Mouse (Mus musculus) testis, adult 2 months (tissue): ENCODE results near the gene Olfr1511. TPM values are rescaled to one million over a fixed set of nuclear protein-coding genes. Genes with fewer than 3 reads are reported as not detected.

Source experiments
- H3K27ac ChIP-seq: fragments of 200-500 bp; 2 replicates; pipeline ENCODE4 v1.5.1; 2012; ENCODE audit warnings: low read depth, low read length; ENCODE audit not compliant: control insufficient read depth, insufficient read depth
- H3K27me3 ChIP-seq: fragments of 200-500 bp; 2 replicates; pipeline ENCODE4 v1.6.1; 2012; ENCODE audit warnings: mild to moderate bottlenecking, low read length, moderate library complexity; ENCODE audit not compliant: control insufficient read depth, insufficient read depth
- H3K36me3 ChIP-seq: fragments of 200-500 bp; 2 replicates; pipeline ENCODE4 v1.6.1; 2012; ENCODE audit warnings: mild to moderate bottlenecking, low read length; ENCODE audit not compliant: control insufficient read depth, insufficient read depth
- H3K4me1 ChIP-seq: fragments of 200-500 bp; 2 replicates; pipeline ENCODE4 v1.6.1; 2012; ENCODE audit warnings: low read length; ENCODE audit not compliant: control insufficient read depth, insufficient read depth
- H3K4me3 ChIP-seq: fragments of 200-500 bp; 2 replicates; pipeline ENCODE4 v1.5.1; 2012; ENCODE audit warnings: low read depth, mild to moderate bottlenecking, low read length, moderate library complexity, mixed read lengths; ENCODE audit not compliant: control insufficient read depth
- CTCF ChIP-seq: fragments of 200-500 bp; IDR thresholded peaks from 2 replicates; pipeline ENCODE4 v1.5.1; 2012; ENCODE audit warnings: low read depth, mild to moderate bottlenecking, inconsistent platforms, low read length, moderate library complexity; ENCODE audit not compliant: control insufficient read depth, insufficient read depth, insufficient replicate concordance
- POLR2A ChIP-seq: fragments of 200-500 bp; IDR thresholded peaks from 2 replicates; pipeline ENCODE4 v1.6.1; 2012; ENCODE audit warnings: low read depth, mild to moderate bottlenecking, inconsistent platforms, low read length, moderate library complexity; ENCODE audit not compliant: control insufficient read depth
- polyA plus RNA-seq: library from polyadenylated mRNA; depleted of rRNA; stranded (reverse); fragments of >200 nt; gene quantifications from 2 replicates; pipeline ENCODE4 v1.2.3, GENCODE M21; 2012; rRNA removed

The Olfr1511 gene
- polyA plus RNA-seq, 1 experiment = not detected

DNA sequence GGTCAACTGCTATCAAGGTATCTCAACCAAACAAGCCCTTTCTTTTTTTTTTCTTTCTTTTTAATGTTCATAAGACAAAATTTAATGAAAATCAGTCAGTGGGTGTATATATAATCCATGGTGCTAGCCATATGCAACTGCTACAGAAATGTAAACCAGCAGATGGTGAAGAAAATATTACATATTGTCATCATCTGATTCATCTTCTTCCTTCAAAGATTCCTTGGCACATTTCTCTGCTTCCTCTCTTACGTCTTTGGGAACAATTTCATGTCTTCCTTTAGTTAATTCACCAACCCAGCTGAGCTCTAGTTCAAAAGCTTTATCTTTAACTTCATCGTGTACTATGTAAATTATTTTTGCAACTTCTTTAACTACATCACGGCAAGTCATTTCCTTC is 28.4 kb downstream of the Olfr1511 start:
- H3K27ac ChIP-seq = no peak overlapping the region
- no peaks in the 10 kb centered on the region for H3K36me3 ChIP-seq
- H3K27me3 ChIP-seq = no peaks in the 10 kb centered on the region
- no peak for TF ChIP-seq POLR2A
- TF ChIP-seq CTCF = no peak
- H3K4me1 ChIP-seq = no peaks in the 10 kb centered on the region
- no peak overlapping the region for H3K4me3 ChIP-seq

DNA sequence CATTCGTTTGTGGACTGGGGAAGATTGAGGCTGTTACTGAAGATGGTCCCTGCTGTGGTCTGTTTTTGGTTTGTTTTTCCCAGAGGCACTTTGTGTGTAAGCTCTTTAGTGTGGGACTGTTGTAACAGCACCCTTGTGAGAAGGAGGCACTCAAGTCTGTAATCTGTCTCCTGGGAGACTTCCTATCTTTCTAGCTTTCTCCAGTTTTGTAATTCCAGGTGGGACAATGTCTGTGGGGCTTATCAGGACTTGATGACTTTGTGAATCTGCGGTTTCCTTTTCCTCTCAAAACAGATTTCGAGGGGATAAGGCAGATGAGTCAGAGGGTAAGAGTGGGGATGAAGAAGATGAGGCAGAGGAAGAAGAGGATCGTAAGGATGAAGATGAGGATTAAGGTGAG is 40.9 kb downstream of the Olfr1511 start, which contains the start of gene Olfr1513:
TSS of gene Olfr1513 (minus strand) at position 101 of the 400 bp plus-strand sequence.
- no peak for TF ChIP-seq POLR2A
- TF ChIP-seq CTCF = no peak

More for the DNA sequence above, 40.9 kb downstream of the Olfr1511 start, which contains the start of gene Olfr1513:
- Histone ChIP-seq H3K36me3 (no peaks in the 10 kb centered on the region), H3K4me1 (no peaks in the 10 kb centered on the region), H3K27me3 (no peaks in the 10 kb centered on the region), H3K27ac (no peak within 1 kb of the TSS), H3K4me3 (no peak within 1 kb of the TSS)

Other genes starting within 250 kb of the Olfr1511 start
- gene Supt16, start 200.0 kb downstream of the Olfr1511 start, polyA plus RNA-seq = 9.0 and 12.2 TPM in 2 replicates
- 16.4 and 17.5 TPM in 2 replicates for gene Chd8, start 139.6 kb downstream of the Olfr1511 start, polyA plus RNA-seq
- 41.5 and 47.3 TPM in 2 replicates for gene Tox4, start 118.2 kb downstream of the Olfr1511 start, polyA plus RNA-seq
- 16.5 and 20.0 TPM in 2 replicates for gene Rab2b, start 117.8 kb downstream of the Olfr1511 start, polyA plus RNA-seq
- 7.8 and 9.6 TPM in 2 replicates for gene Mettl3, start 92.3 kb downstream of the Olfr1511 start, polyA plus RNA-seq
- 0.55 and 0.56 TPM in 2 replicates for gene Sall2, start 68.6 kb downstream of the Olfr1511 start, polyA plus RNA-seq
- gene Olfr1513, start 41.0 kb downstream of the Olfr1511 start, polyA plus RNA-seq = not detected in 2 replicates
- not detected in 2 replicates for gene Olfr1512, start 18.2 kb downstream of the Olfr1511 start, polyA plus RNA-seq
- gene Olfr1510, start 17.0 kb upstream of the Olfr1511 start, polyA plus RNA-seq = not detected in 2 replicates
- 2.4 and 2.8 TPM in 2 replicates for gene Olfr1509, start 45.6 kb upstream of the Olfr1511 start, polyA plus RNA-seq
- not detected in 2 replicates for gene Olfr1508, start 70.1 kb upstream of the Olfr1511 start, polyA plus RNA-seq
- not detected in 2 replicates for gene Olfr1507, start 98.4 kb upstream of the Olfr1511 start, polyA plus RNA-seq